Mouse (Mus musculus) kidney, adult 2 months (tissue): ENCODE data around the gene Kcnj15. TPM values are rescaled to one million over a fixed set of nuclear protein-coding genes. Genes with fewer than 3 reads are reported as not detected.

Experiments
- DNase-seq: peaks from one replicate; pipeline ENCODE4 v3.0.0; 2021
- H3K27ac ChIP-seq: fragments of 200-500 bp; 2 replicates; pipeline ENCODE4 v1.5.1; 2012; ENCODE audit warnings: low read depth, low read length, control low read depth, inconsistent platforms; ENCODE audit not compliant: insufficient read depth
- H3K27me3 ChIP-seq: fragments of 200-500 bp; replicated peaks from 2 replicates; pipeline ENCODE4 v1.6.1; 2012; ENCODE audit warnings: mild to moderate bottlenecking, moderate library complexity, low read length, inconsistent platforms; ENCODE audit not compliant: control insufficient read depth, insufficient read depth
- H3K36me3 ChIP-seq: fragments of 200-500 bp; 2 replicates; pipeline ENCODE4 v1.6.1; 2012; ENCODE audit warnings: mild to moderate bottlenecking, moderate library complexity, low read length, inconsistent platforms; ENCODE audit not compliant: control insufficient read depth, insufficient read depth
- H3K4me1 ChIP-seq: fragments of 200-500 bp; 2 replicates; pipeline ENCODE4 v1.6.1; 2011; ENCODE audit warnings: low read length; ENCODE audit not compliant: control insufficient read depth, insufficient read depth
- H3K4me3 ChIP-seq: fragments of 200-500 bp; 2 replicates; pipeline ENCODE4 v1.5.1; 2011; ENCODE audit warnings: mild to moderate bottlenecking, low read depth, low read length, control low read depth; ENCODE audit not compliant: insufficient read depth
- CTCF ChIP-seq: fragments of 200-500 bp; conservative IDR thresholded peaks from 2 replicates; pipeline ENCODE4 v1.5.1; 2011; ENCODE audit warnings: low read depth, mild to moderate bottlenecking, control low read depth, low read length, moderate library complexity, mixed read lengths; ENCODE audit not compliant: insufficient read depth, insufficient read length
- POLR2A ChIP-seq: fragments of 200-500 bp; IDR thresholded peaks from one replicate; pipeline ENCODE4 v1.6.1; 2011; ENCODE audit warnings: low read depth, low read length, control low read depth
- WGBS: fragments of 180-500 bp; shearing (Covaris S2); methylation state at CpG from one replicate; pipeline ENCODE4 v1.1.7; 2018; 5-methylcytosine and 5-hydroxymethylcytosine counted together
- polyA plus RNA-seq: library from polyadenylated mRNA; depleted of rRNA; stranded (reverse); fragments of >200 nt; gene quantifications from 2 replicates; pipeline ENCODE4 v1.2.3, GENCODE M21; 2012

Gene Kcnj15
- polyA plus RNA-seq, 1 experiment = 327 TPM

- 39% methylated on average over 9 of the region's 9 CpGs for WGBS
- no peak overlapping the region for H3K27ac ChIP-seq
- H3K36me3 ChIP-seq = no peaks in the 10 kb centered on the region
- no peaks in the 10 kb centered on the region for H3K27me3 ChIP-seq
- H3K4me1 ChIP-seq = no peaks in the 10 kb centered on the region
- H3K4me3 ChIP-seq = no peak overlapping the region
- peak; percentile 38 for DNase-seq
- TF ChIP-seq CTCF (no peak), POLR2A (no peak)
Measured at GRCm38 (mm10) chr16:95321945-95322625, 64.7 kb downstream of the Kcnj15 start.

GRCm38 (mm10) chr16:95332159-95332558, 74.8 kb downstream of the Kcnj15 start:
- DNase-seq = no peak
- Histone ChIP-seq H3K4me3 (no peak overlapping the region), H3K4me1 (no peaks in the 10 kb centered on the region), H3K27me3 (no peaks in the 10 kb centered on the region), H3K36me3 (no peaks in the 10 kb centered on the region), H3K27ac (no peak overlapping the region)
- WGBS = 79% methylated on average over 5 of the region's 5 CpGs
- no peak for TF ChIP-seq POLR2A

GRCm38 (mm10) chr16:95340885-95341791, 83.8 kb downstream of the Kcnj15 start:
- peak; percentile 84 for DNase-seq
- no peaks in the 10 kb centered on the region for H3K4me1 ChIP-seq
- H3K4me3 ChIP-seq = no peak overlapping the region
- no peaks in the 10 kb centered on the region for H3K27me3 ChIP-seq
- H3K36me3 ChIP-seq = no peaks in the 10 kb centered on the region
- no peak overlapping the region for H3K27ac ChIP-seq
- TF ChIP-seq CTCF (peak; percentile 76), POLR2A (no peak)
- WGBS = 38% methylated on average over 28 of the region's 28 CpGs

GRCm38 (mm10) chr16:95342030-95342429, 84.7 kb downstream of the Kcnj15 start:
- H3K27ac ChIP-seq = no peak overlapping the region
- DNase-seq = no peak
- WGBS = 71% methylated on average over 8 of the region's 8 CpGs
- no peaks in the 10 kb centered on the region for H3K27me3 ChIP-seq
- H3K36me3 ChIP-seq = no peaks in the 10 kb centered on the region
- no peak for TF ChIP-seq POLR2A
- no peak for TF ChIP-seq CTCF
- no peak overlapping the region for H3K4me3 ChIP-seq
- no peaks in the 10 kb centered on the region for H3K4me1 ChIP-seq

GRCm38 (mm10) chr16:95344961-95345360, 87.6 kb downstream of the Kcnj15 start:
- Histone ChIP-seq H3K4me1 (no peaks in the 10 kb centered on the region), H3K27ac (no peak overlapping the region), H3K27me3 (no peaks in the 10 kb centered on the region), H3K36me3 (no peaks in the 10 kb centered on the region), H3K4me3 (no peak overlapping the region)
- DNase-seq = no peak
- TF ChIP-seq POLR2A = no peak
- no peak for TF ChIP-seq CTCF
- 60% methylated on average over 10 of the region's 10 CpGs for WGBS

GRCm38 (mm10) chr16:95345882-95346281, 88.5 kb downstream of the Kcnj15 start:
- Histone ChIP-seq H3K27ac (no peak overlapping the region), H3K36me3 (no peaks in the 10 kb centered on the region), H3K4me1 (no peaks in the 10 kb centered on the region), H3K27me3 (no peaks in the 10 kb centered on the region), H3K4me3 (no peak overlapping the region)
- WGBS = 0% methylated on average over 5 of the region's 7 CpGs
- peak; percentile 74 for DNase-seq
- no peak for TF ChIP-seq POLR2A
- peak; percentile 84 for TF ChIP-seq CTCF

GRCm38 (mm10) chr16:95347202-95347601, 89.8 kb downstream of the Kcnj15 start:
- WGBS = 46% methylated on average over 3 of the region's 3 CpGs
- Histone ChIP-seq H3K27ac (peak overlapping the region; percentile 57), H3K27me3 (no peaks in the 10 kb centered on the region), H3K36me3 (no peaks in the 10 kb centered on the region), H3K4me3 (no peak overlapping the region), H3K4me1 (no peaks in the 10 kb centered on the region)
- TF ChIP-seq POLR2A (no peak), CTCF (no peak)
- DNase-seq = peak; percentile 81
